Mouse (Mus musculus): ENCODE results near the gene Rgl2.

DNA sequence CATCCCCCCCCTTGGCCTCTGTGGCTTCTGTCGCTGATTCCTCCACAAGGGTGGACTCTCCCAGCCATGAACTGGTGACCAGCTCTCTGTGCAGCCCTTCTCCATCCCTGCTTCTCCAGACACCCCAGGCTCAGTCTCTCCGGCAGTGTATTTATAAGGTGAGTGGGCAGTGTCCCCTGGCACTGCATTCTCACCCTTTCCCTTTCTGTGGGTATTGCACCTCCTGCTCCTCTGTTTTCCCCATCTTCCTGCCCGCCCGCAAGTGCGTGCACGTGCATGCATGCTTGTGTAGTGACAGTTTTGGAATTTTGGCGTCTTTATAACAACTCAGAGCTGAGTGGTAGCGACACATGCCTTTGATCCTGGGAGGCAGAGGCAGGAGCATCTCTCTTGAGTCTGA, 15.4 kb upstream of the Rgl2 start:
- TF ChIP-seq FOSL1 (IDR thresholded peaks at IDR 0.05; ENCODE audit: insufficient read depth, low read length, poor library complexity, severe bottlenecking) = no peak
- TF ChIP-seq CTCF (IDR thresholded peaks at IDR 0.05; ENCODE audit: control insufficient read depth, insufficient read depth, insufficient read length) = no peak
- TF ChIP-seq MYOD1 (IDR thresholded peaks at IDR 0.05; ENCODE audit: control insufficient read depth, insufficient read length, low read depth) = no peak

All from C2C12 (cell line).